Mouse (Mus musculus) kidney, postnatal 10 days (tissue): ENCODE results near the gene Jrkl.

ENCODE experiments used
- DNase-seq: peaks from one replicate; pipeline ENCODE4 v3.0.0; 2021; ENCODE audit warnings: mixed read lengths

Gene Jrkl

DNA sequence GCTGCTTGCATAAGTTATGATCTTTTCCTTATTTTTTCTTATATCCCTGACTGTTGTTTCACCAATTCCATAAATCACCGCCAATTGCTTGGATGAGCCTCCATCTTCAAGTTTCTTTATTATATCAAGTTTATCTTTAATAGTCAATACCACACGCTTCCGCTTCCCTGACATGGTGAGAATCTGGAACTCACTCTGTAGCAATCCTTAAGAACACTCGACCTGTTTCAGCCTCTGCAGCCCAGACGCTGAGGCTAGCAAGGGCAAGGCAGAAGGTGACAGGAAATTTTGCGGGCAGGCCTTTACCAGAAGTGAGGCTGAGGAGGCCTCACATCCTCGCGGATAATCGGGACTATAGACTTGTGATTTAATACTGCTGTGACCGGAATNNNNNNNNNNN lies at the start of gene Jrkl:
Gene Jrkl, minus strand, starts transcription at position 349 of the 400 bp plus-strand sequence.
- peak; percentile 38 for DNase-seq

DNA sequence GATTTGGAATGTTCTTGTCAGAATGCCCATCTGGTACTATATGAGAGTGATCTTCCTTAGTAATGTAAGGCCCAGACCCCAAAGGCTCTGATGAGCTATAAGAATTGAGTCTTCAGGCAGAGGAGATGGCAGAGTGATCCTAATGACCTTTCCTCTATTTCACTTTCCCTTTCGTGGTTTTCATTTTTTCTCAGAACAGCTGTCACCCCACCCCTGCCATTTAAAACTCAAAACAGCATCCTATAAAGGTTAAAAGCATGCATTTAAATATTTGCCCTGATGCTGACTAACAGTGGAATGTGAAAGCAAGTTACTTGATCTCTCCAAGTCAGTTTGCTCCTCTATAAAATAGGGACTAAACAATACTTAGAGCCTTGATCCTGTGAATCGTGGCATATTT lies 41.9 kb upstream of the Jrkl start:
- no peak for DNase-seq

DNA sequence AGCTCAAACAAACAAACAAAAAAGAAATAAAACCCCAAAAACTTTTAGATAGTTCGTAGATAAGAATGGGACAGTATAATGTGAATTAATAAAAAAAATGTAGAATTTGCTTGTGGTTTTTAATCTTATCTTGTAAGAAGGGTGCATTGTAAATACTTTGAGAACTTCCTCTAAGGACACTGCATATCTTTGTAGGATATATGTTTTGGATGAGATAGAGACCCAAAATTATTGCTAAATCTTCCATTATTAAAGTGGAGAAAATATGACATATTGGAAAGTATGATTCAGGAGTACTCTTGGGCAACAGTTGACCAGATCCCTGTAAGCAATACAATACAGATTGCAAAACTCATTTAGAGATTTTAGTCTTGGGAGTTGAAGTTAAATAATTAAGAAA lies 27.6 kb upstream of the Jrkl start:
- no peak for DNase-seq

DNA sequence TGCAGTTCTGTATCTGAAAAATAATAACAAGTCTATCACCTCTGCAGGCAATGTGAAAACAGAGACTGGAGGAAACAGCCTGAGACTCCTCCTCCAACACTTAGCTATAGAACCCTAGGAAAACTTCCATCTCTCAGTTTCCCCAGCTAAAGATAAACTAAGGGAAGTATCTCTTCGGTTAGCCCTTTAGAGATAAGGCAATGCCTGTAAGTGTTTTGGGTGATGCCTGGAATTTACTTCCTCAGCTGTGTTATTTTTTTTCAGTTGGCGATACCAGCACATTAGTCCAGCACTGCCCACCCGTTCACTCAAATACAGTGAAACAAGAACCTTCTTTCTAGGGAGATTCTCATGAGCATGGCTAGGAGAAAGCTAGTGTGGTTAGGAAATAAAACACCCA lies 15.4 kb upstream of the Jrkl start:
- DNase-seq = no peak

DNA sequence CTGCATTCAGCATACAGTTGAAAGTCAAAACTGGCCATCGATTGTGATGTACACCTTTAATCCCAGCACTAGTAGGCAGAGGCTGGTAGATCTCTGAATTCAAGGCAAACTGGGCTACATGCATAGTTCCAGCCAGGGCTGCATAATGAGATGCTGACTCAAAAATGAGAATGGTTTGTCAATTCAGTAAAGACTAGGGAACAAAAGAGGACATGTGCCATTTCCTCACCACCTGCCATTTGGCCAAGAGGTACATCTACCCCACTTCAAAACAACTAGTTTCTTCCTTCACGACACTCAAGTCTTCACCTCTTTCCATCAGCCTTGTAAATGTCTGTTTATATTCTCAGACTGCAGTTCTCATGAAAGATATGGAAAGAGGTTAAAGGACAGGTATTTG lies 12.5 kb upstream of the Jrkl start:
- no peak for DNase-seq

DNA sequence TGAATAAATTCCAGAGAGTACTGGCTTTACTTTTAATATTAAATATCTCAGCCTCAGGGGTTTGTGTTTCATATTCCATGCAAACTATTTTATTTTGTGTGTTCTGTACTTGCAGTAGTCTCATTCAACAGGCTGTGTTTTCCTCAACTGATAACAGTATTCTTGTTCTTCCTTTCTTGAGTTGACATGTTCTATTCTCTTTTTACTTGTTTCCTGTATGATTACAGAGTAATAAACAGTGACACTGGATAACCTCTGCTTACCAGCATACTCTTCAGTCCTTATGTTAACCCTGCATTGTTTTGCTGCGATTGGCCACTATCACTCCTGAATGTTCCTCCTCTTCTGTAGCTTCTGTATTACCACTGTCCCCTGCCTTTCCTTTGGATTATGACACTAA lies 11.1 kb upstream of the Jrkl start:
- no peak for DNase-seq

DNA sequence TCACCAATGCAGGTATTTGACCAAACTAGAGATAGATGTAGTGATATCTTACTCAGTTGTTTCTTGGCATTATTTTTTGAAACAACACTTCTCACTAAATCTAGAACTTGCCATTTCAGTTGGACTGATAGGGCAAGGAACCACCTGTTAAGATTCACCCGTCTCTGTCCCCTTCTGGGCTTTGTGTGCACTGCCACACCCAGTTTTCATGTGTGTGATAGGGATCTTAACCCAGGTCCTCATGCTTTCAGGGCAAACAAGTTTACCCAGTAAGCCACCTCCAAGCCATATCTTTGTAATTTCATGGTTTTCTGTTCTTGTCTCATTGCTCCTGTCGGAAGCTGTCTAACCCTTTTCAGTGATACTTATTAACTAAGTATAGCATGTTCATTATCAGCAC lies 5.6 kb upstream of the Jrkl start:
- DNase-seq = no peak

DNA sequence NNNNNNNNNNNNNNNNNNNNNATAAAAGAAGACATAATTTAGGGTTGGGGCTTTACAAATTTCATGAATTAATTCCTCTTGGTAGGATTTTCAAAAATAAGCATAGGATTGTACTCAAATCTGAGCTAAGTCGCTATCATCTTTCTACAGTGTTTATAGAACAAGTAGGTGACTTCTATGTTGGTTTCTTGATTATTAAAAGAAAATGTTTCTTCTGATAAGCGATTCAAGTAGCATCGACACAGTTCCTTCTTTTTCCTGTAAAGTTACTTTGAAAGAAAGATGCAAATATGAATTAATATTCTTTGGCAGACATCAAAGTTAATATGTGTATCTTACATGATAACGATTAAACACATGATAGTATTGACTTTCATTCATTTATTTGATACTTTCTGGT lies 2.5 kb upstream of the Jrkl start:
- no peak for DNase-seq

DNA sequence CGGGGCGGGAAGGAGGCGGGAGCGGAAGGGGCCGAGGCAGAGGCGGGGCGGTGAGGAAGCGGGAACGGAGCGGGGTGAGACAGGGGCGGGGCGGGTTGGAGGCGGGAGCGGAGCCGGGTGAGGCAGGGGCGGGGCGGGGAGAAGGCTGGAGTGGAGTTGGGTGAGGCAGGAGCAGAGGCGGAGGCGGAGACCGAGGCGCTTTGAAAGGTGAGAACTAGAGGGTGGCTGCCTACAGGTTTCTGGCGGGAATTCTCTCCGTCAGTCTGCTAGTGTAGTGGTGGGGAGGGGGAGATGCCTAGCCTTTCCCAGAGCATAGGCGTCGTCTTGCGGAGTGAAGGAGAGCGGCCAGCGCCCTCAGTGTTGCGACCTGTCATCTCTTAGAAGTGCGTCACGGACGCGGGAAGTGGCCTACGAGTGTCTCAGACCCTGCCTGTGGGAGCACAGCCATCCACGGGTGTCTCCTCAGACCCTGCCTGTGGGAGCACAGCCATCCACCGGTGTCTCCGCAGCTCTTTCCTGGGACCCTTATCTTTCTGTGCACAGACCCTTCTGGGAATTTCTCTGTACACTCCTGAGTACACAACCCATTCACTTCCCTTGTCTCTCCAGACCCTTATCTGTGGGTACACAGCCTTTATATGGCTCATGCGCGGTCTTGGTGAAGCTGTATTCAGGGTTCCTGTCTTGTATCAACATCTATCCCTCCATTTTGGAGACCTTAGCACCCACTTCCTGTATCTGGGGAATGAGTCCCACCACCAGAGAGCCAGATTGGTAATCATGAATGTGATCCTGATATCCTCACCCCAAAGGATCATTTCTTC lies 1.4 kb upstream of the Jrkl start, which contains the start of gene Ccdc82:
Gene Ccdc82, plus strand, starts transcription at position 141 of the 824 bp plus-strand sequence.
- peak; percentile 98 for DNase-seq

DNA sequence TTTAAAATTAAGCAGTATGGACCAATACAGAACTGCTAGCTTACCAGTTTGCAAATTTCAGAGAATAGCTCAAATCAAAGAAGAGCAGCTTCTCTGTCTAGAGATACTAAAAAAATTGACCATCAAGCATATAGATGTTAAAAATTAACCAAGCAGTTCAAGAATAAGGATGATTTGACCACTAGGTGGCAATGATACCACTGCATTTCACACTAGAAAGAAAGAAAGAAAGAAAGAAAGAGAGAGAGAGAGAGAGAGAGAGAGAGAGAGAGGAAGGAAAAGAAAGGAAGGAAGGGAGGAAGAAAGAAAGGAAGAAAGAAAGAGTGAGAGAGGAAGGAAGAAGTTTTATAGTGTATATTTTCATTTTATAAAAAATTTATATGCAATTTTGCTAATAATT lies 3.3 kb downstream of the Jrkl start:
- no peak for DNase-seq

DNA sequence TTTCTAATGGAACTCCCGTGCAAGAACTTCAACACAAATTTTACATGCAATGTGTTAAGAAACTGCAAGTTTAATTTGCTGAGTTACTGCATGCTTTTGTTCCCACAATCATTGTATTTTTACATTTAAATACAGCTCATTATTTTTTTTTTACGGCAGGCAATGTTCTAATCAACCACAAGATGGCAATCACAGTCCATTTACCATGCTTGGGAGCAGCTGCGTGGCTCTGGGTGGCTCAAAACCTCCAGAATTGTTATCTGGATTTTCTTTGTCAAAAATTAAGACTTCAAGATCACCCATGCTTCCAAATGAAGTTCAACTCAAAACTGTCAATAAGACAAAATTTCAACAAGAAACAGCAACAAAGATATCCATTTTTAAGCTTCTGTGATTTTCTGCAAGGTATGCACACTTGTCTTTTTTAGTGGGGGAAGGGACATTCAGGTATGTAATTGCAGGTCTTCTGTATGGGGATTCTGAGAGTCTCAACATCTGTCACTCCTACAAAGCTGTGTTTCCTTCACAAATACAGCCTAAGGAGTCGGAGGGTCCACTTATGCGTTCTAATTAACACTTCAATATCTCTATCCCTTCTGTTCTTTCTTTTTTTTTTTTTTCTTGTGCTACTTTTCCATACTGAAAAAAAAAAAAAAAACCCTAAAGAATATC lies 13.9 kb downstream of the Jrkl start:
- DNase-seq = peak; percentile 39

DNA sequence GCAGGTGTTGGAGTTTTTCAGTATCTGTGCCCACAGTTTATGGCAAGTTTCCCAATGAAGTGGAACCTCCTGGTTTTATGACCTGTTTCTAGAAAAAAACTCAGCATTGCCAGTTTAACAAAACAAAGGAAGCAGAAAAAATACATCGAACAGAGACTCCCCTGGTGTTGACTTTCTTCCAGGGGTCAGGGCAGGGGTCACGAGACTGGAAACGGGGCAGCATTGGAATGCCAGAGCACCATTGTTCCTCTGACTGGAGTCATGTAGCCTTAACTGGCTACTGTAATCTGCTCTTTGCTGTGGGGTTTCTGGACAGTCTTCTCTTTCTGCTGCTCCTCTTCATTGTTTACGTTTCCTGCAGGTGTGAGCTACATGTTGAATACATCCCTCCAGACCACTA lies 15.1 kb downstream of the Jrkl start:
- peak; percentile 52 for DNase-seq

DNA sequence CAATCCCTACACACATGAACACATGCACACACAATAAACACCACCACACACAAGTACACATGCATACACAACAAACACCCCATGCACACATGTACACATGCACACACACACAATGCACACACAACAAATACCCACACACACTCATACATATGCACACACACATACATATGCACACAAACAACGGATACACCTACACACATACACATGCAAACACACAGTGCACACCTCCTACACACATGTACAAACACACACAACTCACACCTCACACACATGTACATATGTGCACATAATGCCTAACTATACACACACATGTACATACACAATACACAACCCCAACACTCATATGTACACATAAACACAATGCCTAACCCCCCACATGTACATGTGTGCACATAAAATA lies 19.8 kb downstream of the Jrkl start:
- DNase-seq = no peak

DNA sequence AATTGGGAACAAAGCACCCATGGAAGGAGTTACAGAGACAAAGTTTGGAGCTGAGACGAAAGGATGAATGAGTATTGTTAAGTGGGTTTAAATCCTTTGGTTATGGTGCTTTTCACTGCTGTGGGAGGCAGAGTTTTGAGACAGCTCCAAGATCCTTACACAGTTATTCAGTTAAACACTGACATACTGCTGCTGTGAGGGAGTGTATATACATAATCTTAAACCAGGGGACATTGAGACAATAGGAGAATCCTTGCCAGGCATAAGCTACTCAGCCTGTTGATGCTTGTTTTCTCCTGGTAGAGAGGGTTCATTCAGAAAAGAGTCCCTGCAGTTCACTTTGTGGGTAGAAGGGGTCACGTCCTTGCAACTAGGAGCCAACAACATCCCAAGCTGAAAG lies 39.3 kb downstream of the Jrkl start:
- no peak for DNase-seq

DNA sequence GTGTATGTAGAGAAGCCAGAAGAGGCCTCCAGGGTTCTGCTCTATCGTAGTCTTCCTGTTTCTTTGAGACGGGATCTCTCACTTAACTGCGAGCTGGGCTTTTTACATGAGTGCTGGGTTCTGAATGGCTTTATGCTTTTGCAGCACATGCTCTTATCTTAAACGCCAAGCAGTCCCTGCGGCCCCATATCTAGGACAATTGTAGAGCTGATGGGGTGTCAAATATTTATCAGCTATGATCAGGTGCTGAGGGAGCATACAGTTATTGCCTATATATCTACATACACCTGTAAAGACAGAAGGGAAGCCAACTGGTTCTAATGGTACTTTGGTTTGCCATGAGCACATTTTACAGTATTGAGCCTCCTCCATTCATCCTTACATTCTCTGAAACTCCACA lies 41.9 kb downstream of the Jrkl start:
- no peak for DNase-seq

DNA sequence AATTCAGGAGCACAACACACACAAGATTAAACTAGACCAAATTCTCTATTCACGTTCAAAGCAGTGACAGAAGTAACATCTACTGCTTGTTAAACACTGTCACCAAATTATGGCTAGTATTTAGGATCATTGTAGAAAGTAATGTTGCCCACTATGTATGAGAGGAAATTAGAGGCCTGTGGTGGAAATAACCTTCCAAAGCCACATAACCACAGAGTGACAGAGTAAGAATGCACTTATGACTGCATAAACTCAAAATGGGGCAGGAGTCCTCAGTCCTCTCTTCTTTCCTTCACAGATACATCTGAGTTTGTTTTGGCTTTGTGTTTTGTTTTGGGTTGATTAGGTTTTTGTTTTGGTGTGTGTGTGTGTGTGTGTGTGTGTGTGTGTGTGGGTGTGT lies 42.5 kb downstream of the Jrkl start:
- DNase-seq = no peak

DNA sequence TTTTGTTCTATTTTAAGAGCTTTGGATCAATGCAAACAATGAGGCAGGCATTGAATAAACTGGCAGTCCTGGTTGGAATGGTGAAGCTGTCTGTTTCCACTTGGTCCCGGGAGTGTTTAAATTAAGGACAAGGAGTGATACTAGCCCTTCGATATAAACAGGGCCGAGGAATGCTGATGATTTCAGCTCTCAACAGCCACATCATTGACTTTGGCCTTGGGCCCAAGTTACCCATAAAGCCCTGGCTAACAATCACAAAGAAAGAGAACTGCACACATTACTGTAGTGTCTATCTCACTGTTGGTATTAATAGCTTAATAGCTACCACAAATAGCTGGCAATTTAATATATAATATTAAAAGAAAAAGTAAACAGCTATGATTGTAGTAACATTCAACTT lies 45.5 kb downstream of the Jrkl start:
- DNase-seq = no peak

DNA sequence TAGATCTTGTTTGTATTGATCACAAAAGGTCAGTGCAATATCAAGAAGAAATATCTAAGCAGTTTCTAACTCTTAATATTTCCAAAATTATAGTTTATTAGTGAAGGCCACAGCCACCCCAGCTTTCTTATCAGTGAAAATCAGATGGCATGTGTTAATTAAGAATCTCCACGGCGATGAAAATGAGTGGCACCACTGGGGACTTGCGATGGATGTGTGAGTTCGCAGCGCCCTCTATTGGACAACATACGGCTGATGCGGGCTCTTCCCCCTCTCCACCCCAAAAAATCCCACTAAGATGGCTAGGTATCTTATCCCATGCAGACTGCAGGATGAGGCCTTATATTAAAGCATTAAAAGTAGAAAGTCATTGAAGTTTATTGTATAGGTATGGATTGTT lies 49.9 kb downstream of the Jrkl start:
- peak; percentile 31 for DNase-seq

DNA sequence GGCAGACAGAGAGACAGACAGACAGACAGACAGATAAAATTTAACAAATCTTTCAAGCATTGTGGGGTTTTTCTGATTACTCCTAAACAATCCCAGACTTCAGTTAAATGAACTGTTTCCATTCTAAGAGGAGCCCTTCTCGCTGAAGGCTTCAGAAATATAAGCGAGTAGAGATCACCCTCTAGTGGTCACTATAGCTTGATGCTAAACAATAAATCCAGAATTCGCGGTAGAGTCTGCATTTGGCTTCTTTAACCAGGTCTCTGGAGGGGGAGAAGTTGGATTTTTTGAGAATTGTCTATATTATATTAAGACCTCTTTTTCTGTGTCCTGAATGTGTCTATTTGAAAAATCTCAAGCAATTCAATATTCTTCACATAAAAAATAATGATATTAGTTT lies 50.4 kb downstream of the Jrkl start:
- no peak for DNase-seq

DNA sequence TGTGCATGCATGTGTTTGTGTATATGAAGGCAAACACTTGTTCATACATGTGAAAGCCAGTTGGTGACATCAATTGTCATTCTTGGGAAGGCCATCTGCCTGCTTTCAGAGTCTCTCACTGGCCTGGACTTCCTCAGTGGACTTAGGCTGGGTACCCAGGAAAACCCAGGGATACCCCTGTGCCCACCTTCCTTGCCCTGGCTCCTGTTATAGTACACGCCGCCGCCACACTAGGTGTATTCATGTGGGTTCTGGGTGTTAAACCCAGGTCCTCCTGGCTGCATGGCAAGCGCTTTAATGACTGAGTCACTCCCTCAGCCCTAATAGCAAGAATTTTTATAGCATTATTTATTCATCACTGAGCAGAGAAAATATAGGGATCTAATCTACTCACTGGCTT lies 51.0 kb downstream of the Jrkl start:
- no peak for DNase-seq
